Mouse (Mus musculus) R1 (cell line): ENCODE results near the gene Fbxo46.

Experiments used
- DNase-seq: peaks from one replicate; pipeline ENCODE4 v3.0.0-alpha.2; 2018; ENCODE audit warnings: low read depth, low spot score

The Fbxo46 gene

DNA sequence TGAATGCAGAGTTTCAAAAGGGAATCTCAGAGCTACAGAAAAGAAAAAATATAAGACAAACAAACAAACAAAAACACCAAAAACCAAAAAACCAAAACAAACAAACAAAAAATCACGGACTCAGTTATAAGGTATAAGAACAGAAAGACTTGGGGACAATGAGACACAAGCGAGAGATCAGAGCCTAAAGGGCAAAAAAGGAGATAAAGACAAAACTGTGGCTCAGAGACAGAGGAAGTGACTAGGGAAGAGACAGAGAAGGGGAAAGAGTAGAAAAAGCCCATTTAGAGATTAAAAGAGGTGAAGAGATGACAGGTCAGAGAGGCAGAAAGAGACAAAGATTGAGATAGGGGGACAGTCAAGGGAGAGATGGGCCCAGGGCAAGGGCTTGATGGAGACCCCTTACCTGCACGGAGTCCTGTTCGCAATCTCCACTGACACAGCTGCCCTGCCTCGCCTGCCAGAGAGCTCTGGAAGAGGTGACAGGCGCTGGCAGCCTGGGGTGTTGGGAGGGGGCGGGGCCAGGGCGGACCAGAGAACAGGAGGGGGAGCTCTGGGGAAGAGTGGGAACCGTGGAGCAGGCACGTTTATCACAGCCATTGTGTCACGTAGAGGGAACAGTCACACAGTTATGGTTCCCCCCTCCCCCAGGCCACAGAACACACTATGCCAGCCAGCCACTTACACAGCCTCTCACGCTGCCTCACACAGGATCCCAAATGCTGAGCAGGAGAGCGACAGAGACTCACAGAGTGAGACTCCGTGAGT, 46.2 kb downstream of the Fbxo46 start, which contains the start of gene Gipr:
Gene Gipr, minus strand, starts transcription at position 472 of the 768 bp plus-strand sequence.
- peak; percentile 34 for DNase-seq

DNA sequence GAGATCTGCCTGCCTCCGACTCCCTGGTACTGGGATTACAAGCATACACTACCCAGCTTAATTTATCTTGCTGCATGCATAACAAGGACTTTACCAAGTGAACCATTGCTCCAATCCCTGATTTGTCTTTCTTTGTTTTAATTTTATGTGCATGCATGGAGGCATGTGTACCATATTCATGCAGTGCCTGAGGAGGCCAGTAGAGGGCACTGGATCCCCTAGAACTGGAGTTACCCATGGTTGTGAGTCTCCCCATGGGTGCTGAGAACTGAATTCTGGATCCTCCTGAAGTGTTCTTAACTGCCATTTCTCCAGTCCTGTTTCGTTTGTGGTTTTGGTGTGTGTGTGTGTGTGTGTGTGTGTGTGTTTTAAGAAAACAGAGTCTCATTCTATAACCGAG, 47.3 kb downstream of the Fbxo46 start:
- DNase-seq, result peak; percentile 27

DNA sequence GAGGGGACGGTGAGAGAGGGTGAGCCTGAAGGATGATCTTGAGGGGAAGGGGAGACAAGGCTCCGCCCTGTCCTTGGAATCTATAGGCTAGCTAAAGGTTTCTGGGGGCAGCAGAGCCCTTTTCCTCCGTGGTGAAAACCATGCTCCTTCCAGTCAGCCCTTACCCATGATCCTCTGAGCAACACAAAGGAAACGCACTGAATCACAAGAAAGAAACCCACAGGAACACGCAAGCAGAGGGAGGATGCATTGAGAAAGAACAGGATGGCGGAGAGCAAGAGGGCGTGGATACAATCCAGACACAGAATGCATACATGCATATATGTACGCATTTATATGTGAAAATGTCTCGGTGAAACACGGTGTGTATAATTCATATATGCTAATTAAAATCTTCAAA, 49.8 kb downstream of the Fbxo46 start:
- DNase-seq, result no peak

DNA sequence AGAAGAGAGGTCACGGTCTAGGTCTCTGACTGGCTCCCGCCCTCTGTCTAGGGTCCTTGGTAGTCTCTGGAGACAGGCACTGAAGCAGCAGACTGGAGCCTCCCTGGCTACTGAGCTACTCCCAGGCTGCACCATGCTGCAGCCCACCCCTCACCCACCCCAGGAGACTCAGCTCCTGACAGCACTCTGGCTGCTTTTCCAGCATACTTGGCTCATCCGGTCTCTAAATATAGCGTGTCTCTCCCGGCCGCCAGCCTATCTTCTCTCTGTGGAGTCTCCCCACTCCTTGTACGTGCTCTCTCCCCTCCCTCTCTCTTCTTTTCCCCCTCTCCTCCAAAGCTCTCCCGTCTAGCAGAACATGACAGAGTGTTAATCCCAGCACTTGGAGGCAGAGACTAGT, 50.5 kb downstream of the Fbxo46 start:
- no peak for DNase-seq

DNA sequence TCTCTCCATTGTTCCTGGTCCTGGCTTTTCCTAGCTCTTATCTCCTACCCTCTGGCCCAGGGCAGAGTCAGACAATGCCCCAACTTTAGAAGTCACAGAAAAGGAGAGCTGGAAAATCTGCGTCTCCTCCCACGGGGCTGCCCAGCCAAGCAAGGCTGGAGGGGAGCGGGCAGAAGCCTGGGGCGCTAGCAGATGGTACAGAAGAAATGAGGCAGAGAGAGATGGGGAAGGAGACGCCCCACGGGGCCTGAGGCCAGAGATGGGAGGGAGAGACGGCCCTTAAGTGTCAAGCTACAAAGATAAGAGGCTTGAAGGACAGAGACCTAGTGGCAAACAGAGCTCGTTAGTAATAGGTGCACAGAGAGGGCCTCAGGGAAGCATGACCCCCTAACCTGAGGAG, 52.2 kb downstream of the Fbxo46 start:
- no peak for DNase-seq

DNA sequence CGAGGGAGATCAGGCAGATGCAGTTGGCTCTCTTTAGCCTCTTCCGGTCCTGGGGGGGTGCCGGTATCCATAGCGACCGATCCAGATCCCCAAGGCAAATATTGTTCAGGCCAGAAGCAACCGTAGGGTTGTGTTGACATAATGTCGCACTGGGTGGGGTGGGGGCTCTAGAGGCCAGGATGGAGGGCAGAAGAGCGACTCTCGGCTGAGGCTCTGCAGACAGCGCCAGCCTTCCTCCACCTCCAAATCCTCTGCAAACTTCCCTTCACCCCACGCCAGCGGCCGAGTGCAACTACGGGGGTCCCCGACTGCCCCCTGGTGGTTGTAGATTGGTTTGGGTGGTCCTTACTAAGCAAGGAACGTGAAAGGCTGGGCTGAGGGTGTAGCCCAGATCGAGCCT, 53.2 kb downstream of the Fbxo46 start:
- DNase-seq, result peak; percentile 86

DNA sequence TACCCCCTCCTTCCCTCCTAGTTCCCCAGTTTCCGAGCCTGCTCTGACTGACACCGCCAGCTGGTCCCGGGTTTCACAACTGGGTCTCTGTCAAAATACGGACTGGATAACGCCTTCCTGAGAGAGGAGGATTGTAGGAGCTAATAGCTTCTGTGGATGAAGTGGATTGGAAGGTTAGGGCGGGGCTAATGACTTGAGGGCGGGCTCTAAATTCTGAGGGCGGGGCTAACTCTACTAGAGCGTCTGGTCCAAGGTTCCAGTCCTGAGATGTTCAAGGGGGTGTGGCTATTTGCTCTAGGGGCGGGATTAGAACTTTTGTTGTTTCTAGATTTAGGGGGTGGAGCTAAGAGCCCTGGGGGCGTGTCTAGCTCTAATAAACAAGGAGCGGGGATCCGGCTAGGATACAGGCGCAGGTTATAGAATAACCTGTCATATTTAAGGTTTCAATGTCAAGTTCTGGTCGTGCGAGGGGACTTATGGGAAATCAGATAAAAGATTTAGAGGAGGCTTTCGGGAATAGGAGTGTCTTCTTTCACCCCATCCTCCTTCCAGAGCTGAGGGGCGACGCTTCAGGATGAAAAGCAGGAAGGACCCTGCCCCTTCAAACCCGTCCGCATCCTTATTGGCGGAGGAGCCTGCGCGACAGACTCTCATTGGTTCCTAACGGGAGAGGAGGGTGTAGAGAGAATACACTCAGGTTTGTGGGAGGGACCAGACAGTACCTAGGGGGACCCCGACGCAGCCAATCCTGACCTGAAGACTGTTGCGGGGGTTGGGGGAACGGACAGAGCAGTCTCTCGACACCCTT, 56.3 kb downstream of the Fbxo46 start, which contains the start of gene Eml2:
Gene Eml2, plus strand, starts transcription at position 714 of the 808 bp plus-strand sequence.
- peak; percentile 98 for DNase-seq

DNA sequence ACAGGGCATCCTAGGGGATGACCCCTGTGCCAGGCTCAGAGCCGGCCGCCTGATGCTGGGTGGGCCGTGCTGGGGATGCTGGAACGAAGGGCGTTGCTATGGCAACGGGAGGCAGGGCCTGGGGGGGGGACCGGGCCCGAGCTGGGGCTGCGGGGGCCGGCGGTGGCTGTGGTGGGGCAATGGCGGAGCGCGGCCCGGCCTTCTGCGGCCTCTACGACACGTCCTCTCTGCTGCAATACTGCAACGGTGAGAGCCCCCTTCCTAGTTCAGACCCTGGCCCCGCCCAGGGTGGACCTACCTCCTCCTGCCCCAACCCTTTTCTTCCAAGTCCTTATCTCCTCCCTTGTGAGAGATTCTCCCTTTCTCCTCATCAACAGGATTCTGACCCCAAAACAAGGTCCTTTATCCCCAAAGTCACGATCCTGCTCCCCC, 56.9 kb downstream of the Fbxo46 start:
- no peak for DNase-seq

DNA sequence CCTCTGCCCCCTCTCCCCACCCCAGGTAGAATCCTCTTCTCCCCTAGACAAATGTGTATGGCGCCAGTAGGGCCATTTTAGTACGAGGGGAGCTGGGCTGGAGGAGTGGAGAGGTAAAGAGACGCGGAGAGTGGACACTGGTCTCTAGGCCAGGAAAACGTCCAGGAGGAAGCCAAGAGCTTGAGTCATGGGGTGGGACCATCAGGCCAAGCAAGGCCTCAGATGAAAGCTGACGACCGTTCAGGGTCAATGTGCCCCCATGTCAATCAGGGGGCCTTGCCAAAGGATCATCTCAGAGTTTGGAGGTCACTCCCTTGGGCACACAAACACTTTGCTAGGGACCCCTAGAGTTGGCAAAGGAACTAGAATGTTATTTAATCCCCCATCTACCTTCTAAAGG, 57.6 kb downstream of the Fbxo46 start:
- DNase-seq, result no peak

DNA sequence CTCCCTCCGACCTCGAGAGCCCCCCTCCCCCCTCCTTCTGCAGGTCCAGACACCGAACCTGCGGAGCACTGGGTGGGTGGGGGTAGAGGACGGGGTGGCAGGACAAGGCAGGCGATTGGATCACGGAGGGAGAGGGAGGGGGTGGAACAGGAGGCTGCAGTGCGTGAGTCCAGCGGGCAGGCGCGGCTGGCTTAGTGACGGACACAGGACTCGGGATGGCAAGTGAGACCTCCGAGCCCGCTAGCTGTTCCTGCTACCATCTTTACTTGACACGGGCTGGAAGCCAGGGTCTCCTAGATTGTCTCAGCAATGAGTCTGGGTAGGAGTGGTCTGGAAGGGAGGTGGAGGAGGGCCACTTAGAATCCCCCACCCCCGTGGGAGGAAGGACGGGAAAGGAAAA, 58.4 kb downstream of the Fbxo46 start:
- DNase-seq, result no peak

DNA sequence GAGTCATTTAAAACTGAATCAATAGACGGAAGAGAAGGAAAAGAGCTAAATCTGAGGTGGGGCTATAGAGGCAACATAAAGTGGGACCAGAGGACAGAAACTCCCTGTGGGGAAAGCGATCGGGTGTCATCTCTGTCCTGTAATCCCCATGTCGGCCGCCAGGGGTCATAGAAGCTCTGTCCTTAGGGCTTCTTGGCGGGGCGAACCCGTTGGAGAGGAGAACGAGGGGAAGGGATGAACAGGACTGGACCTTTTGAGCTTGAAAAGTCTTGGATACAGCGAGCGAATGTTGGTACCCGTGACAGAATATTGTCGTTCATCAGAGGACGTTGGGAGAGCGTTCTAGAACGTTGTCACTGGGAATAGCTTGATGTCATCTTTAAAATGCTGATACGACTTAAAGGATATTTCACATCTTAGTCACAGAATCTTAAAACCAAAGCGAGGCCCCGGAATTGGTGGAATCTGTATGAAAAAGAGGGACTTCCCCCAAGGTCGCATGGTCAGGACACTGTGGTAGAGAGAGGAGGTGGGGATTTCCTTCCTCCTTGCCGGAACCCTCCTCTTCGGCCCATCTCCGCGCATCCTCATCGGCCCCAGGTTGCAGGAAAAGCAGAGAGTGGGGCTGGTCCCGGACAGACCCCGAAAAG, 58.9 kb downstream of the Fbxo46 start:
- peak; percentile 90 for DNase-seq

DNA sequence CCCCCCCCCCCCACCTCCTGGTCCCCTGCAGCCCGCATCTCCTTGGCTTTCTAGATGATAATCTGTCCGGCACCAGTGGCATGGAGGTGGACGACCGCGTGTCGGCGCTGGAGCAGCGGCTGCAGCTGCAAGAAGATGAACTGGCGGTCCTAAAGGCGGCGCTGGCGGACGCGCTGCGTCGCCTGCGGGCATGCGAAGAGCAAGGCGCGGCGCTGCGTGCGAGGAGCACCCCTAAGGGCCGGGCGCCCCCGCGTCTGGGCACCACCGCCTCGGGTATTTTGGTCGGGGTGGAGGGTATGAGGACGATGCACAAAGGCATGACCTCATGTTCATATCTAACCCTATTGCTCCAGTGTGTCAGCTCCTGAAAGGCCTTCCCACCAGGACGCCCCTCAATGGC, 59.5 kb downstream of the Fbxo46 start:
- peak; percentile 79 for DNase-seq

DNA sequence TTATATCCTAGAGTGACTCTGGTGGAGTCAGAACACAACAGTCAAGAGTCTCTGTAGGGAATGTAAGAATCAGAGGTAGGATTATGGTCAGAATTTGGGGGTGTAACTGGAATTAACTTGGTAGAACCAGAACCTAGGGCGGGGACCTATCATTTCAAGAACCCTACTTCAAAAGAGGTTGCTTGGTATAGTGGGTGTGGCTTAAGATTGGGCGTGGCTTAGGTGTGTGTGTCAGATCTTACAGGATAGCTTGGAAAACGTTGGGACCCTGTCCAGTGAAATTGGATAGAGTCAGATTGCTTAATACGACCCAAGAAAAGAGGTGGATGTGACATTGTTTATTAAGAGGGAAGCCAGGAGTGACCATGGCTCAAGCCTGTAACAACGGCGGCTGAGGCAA, 60.3 kb downstream of the Fbxo46 start:
- DNase-seq, result peak; percentile 85

DNA sequence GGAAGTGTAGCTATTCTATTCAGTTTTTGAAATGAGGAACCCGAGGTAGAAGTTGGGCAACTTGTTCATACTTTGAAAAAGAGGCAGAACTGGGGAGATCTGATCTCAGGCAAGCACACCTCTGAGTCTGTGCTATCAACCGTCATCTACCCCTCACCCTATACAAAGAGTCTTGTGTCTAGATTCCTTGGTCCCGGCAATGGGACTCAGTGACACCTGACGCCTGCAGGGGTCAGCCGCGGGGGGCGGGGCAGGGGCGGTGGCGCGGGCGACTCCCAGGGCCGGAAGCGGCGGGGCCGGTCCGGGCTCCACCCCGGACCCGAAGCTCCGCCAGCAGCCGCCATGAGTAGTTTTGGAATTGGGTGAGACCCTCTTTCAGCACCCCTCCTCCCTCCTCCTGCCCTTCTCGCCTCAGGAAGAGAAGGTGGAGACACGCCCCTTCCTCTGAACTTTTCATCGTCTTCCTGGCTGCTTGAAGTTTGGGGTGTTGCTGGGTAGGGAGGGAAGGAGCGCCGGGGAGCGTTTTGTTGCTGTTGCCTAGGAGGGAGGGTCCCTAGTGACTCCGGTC, 61.3 kb downstream of the Fbxo46 start:
- DNase-seq, result peak; percentile 90

DNA sequence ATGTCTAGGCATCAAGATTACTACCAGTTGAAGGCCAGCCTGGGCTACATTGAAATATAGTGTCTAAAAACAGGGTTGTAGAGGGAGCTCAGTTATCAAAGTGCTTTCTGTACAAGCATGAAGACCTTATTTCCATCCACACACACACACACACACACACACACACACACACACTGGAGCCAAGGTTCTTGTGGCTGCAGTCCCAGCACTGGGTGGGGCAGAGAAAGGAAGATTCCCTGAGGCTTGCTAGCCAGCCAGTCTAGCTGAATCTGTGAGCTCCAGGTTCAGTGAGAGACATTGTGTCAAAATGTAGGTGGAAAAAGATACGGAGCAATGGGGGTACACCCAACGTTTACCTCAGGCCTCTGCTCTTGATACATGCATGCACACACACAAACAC, 64.6 kb downstream of the Fbxo46 start:
- DNase-seq, result no peak

DNA sequence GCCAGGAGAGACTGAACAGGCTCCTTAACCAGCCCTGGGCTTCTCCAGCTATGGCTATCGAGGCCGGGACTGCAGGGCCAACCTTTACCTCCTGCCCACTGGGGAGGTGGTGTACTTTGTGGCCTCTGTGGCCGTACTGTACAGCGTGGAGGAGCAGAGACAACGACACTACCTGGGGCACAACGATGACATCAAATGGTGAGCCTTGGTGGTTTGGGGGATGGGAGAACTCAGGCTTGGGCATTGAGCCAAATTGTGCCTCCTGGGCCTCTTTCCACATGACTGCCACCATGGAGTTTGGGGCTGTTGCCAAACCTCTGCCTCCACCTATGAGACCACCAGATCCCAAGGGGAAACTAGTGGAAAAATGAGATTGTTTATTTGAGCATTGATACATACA, 65.1 kb downstream of the Fbxo46 start:
- DNase-seq, result no peak
